Mouse (Mus musculus) C2C12 (cell line): ENCODE data around the gene 1700029I15Rik.

Source experiments
- MYOG ChIP-seq: IDR thresholded peaks from one replicate; pipeline ENCODE4 v1.6.1; 2011; ENCODE audit not compliant: control insufficient read depth, insufficient read length; ENCODE audit errors: extremely low read depth
- USF1 ChIP-seq: IDR thresholded peaks from one replicate; pipeline ENCODE4 v1.6.1; 2011; ENCODE audit warnings: low read depth, mild to moderate bottlenecking, control low read depth, moderate library complexity

DNA sequence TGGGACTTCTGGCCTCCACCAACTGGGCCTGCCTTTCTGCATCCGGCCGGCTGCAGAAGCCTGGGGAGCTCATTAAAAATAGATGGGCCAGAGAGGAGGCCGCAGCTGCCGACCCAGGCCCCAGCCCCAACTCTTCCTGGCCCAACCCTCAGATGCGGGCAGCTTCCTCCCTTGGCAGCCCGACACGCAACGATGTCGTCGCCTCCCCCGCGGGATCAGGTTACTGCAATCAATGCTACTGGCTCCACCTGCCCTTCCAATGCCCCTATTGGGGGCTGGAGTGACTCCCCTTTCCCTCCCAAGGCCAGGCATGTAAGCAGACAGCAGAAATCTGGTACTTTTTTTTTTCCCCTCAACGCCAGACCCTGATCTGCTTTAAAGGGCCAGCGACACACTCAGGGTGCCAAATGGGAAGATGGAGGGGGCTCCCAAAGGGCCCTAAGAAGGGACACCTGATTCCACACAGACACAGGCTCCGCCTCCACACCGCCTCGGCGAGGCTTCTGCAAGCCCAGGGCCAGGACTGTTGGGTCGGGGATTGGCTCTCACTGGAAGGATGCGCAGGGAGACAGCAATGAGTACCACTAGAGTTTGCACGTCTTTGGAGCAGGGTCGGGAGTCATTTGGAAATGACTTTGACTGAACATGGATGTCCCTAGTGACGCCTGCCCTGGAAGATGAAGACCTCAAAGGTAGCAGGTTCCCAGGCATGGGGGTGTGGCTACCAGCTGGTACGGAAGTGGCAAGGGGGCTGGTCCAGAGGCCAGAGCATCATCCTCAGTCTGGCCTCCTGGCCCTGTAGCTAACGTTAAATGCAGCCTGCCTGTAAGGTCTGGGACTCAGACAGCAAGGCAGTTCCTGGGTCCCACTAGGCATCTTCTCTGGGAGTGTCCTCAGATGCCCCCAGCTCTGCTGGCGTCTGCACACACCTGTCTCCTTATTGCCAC is 10.3 kb downstream of the 1700029I15Rik start:
- TF ChIP-seq USF1: no peak
- TF ChIP-seq MYOG: no peak
